Mouse (Mus musculus): ENCODE measurements around the gene Rorb.

Rorb gene

GRCm38 (mm10) chr19:19033974-19034373 lies 77.0 kb downstream of the Rorb start:
- DNase-seq (ENCODE audit: low read depth, low spot score): no peak

- DNase-seq (ENCODE audit: low read depth, low spot score): no peak
Observed at GRCm38 (mm10) chr19:19005144-19005543, 105.9 kb downstream of the Rorb start.

GRCm38 (mm10) chr19:19004023-19004656 lies 106.9 kb downstream of the Rorb start:
- DNase-seq (ENCODE audit: low read depth, low spot score): no peak

GRCm38 (mm10) chr19:18998966-18999365 lies 112.0 kb downstream of the Rorb start:
- DNase-seq (ENCODE audit: low read depth, low spot score): no peak

GRCm38 (mm10) chr19:18997711-18998110 lies 113.3 kb downstream of the Rorb start:
- DNase-seq (ENCODE audit: low read depth, low spot score): no peak

- no peak for DNase-seq (ENCODE audit: low read depth, low spot score)
Observed at GRCm38 (mm10) chr19:18979996-18980395, 131.0 kb downstream of the Rorb start.

- no peak for DNase-seq (ENCODE audit: low read depth, low spot score)
Observed at GRCm38 (mm10) chr19:18974796-18975660, 136.0 kb downstream of the Rorb start.

GRCm38 (mm10) chr19:18969386-18969785 lies 141.6 kb downstream of the Rorb start:
- no peak for DNase-seq (ENCODE audit: low read depth, low spot score)

- DNase-seq (ENCODE audit: low read depth, low spot score): no peak
Observed at GRCm38 (mm10) chr19:18967307-18967706, 143.7 kb downstream of the Rorb start.

GRCm38 (mm10) chr19:18959862-18960261 lies 151.1 kb downstream of the Rorb start:
- DNase-seq (ENCODE audit: low read depth, low spot score): no peak

- DNase-seq (ENCODE audit: low read depth, low spot score): no peak
Observed at GRCm38 (mm10) chr19:18952806-18953205, 158.2 kb downstream of the Rorb start.

- DNase-seq (ENCODE audit: low read depth, low spot score): no peak
Observed at GRCm38 (mm10) chr19:18947193-18947592, 163.8 kb downstream of the Rorb start.

GRCm38 (mm10) chr19:18945265-18945664 lies 165.7 kb downstream of the Rorb start:
- DNase-seq (ENCODE audit: low read depth, low spot score): no peak

GRCm38 (mm10) chr19:18941391-18941790 lies 169.6 kb downstream of the Rorb start:
- no peak for DNase-seq (ENCODE audit: low read depth, low spot score)

GRCm38 (mm10) chr19:18911755-18912340 lies 199.1 kb downstream of the Rorb start:
- DNase-seq (ENCODE audit: low read depth, low spot score): no peak

GRCm38 (mm10) chr19:18909641-18910040 lies 201.4 kb downstream of the Rorb start:
- no peak for DNase-seq (ENCODE audit: low read depth, low spot score)

GRCm38 (mm10) chr19:18905511-18905910 lies 205.5 kb downstream of the Rorb start:
- no peak for DNase-seq (ENCODE audit: low read depth, low spot score)

GRCm38 (mm10) chr19:18902694-18903067 lies 208.3 kb downstream of the Rorb start:
- DNase-seq (ENCODE audit: low read depth, low spot score): no peak

GRCm38 (mm10) chr19:18902041-18902693 lies 208.8 kb downstream of the Rorb start:
- no peak for DNase-seq (ENCODE audit: low read depth, low spot score)

GRCm38 (mm10) chr19:18898238-18898637 lies 212.8 kb downstream of the Rorb start:
- DNase-seq (ENCODE audit: low read depth, low spot score): no peak

- no peak for DNase-seq (ENCODE audit: low read depth, low spot score)
Observed at GRCm38 (mm10) chr19:18890216-18890615, 220.8 kb downstream of the Rorb start.

- DNase-seq (ENCODE audit: low read depth, low spot score): no peak
Observed at GRCm38 (mm10) chr19:18889632-18890031, 221.4 kb downstream of the Rorb start.

Data from CD4-positive helper T cell, adult 2 months (primary cell).